Mouse (Mus musculus): ENCODE results near the gene Xk.
"Not testable (repeated sequence)": the region's sequence is repeated elsewhere in the genome, so short reads cannot be mapped to it uniquely, and the experiment has no call there.

Gene Xk

DNA sequence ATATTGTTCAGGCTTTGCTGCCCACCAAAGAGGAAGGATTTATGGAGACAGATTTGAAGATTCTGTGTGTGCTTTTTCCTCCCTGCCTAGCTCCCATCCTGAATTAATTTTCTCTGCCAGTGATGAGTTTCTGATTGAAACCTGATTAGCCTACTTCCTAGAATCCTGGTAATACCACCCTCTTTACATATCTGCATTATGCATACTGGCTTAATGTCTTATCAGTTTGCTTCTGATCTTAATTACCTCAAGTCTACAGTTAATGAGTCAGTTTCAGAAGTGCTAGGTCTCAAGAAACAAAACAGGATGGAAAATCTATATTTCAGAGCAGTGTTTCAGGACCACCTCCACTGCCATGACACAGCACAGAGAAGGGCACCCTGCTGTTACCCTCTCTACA is 43.9 kb downstream of the Xk start:
- DNase-seq (ENCODE audit: low read depth, low spot score): not testable (repeated sequence)

GRCm38 (mm10) chrX:9327954-9328353 is 55.4 kb downstream of the Xk start:
- not testable (repeated sequence) for DNase-seq (ENCODE audit: low read depth, low spot score)

- peak; percentile 5 for DNase-seq (ENCODE audit: low read depth, low spot score)
Observed at GRCm38 (mm10) chrX:9332366-9332962, 59.9 kb downstream of the Xk start.

- not testable (repeated sequence) for DNase-seq (ENCODE audit: low read depth, low spot score)
Observed at GRCm38 (mm10) chrX:9333035-9333434, 60.5 kb downstream of the Xk start.

DNA sequence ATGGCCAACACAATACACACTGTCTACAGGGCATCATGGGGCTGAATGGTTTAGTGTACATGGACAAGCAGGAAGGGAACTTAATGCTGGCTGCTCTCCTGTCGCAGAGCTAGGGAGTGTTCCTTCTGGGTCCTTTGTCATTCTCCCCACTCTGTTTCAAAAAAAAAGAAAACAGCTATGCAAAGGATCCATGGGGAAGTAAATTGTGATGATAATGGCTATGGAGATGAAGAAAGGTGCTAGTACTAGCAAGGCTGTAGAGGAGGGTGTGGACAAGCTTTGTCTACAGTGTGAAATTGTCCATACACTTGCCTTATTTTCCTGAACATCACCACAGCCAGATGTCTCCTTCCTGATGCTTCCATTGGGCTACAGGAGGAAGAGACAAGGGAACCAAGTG is 62.4 kb downstream of the Xk start:
- DNase-seq (ENCODE audit: low read depth, low spot score): peak; percentile 35

DNA sequence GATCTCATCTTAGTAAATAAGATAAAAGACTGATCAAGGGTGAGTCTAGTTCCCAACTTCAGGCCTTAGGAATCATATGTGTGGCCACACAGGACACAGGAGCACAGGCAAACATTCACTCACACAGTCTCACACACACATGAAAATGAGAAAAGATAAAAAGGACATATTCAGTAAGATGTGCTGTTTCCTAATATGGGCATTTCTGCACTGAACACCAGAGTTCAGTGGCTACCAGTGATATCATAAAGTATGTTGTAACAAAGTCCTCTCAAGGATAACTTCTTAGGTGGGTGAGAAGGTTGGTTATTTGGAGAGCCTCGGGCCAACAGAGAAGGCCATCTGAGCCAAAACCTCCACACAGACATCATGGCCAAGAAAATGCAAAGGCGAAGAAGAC is 77.8 kb downstream of the Xk start, which contains the start of gene H2al1k:
H2al1k (plus strand) TSS at position 301 of the 400 bp plus-strand sequence.
- DNase-seq (ENCODE audit: low read depth, low spot score): not testable (repeated sequence)
